Mouse (Mus musculus) embryonic facial prominence, embryonic 11.5 days (tissue): ENCODE data around the gene Nup210. TPM values are rescaled to one million over a fixed set of nuclear protein-coding genes. Genes with fewer than 3 reads are reported as not detected.

ENCODE experiments used
- ATAC-seq: fragments of 200-750 bp; cut with Nextera tagmentation; replicated peaks from 2 replicates; pipeline ENCODE4 v1.8.0; 2017; ENCODE audit warnings: low read depth; ENCODE audit not compliant: insufficient number of reproducible peaks, low FRiP score, low TSS enrichment
- DNase-seq: peaks from one replicate; pipeline ENCODE4 v3.0.0-alpha.2; 2015; ENCODE audit warnings: low spot score
- H3K27ac ChIP-seq: fragments of 300-500 bp; sonication (generic); replicated peaks from 2 replicates; pipeline ENCODE4 v1.5.1; 2014; ENCODE audit warnings: mild to moderate bottlenecking, low read depth, low read length, control low read depth
- H3K27me3 ChIP-seq: fragments of 300-500 bp; sonication (generic); 2 replicates; pipeline ENCODE4 v1.6.1; 2014; ENCODE audit warnings: mild to moderate bottlenecking, low read length, moderate library complexity, mixed read lengths; ENCODE audit not compliant: control insufficient read depth, insufficient read depth
- H3K36me3 ChIP-seq: fragments of 300-500 bp; sonication (generic); replicated peaks from 2 replicates; pipeline ENCODE4 v1.6.1; 2014; ENCODE audit warnings: low read depth, mild to moderate bottlenecking, low read length, moderate library complexity, mixed read lengths; ENCODE audit not compliant: control insufficient read depth, insufficient read depth
- H3K4me1 ChIP-seq: fragments of 300-500 bp; sonication (generic); 2 replicates; pipeline ENCODE4 v1.6.1; 2014; ENCODE audit warnings: low read length, mixed read lengths; ENCODE audit not compliant: control insufficient read depth, insufficient read depth
- H3K4me2 ChIP-seq: fragments of 300-500 bp; sonication (generic); 2 replicates; pipeline ENCODE4 v1.6.1; 2014; ENCODE audit warnings: low read depth, mild to moderate bottlenecking, control low read depth, low read length, moderate library complexity
- H3K4me3 ChIP-seq: fragments of 300-500 bp; sonication (generic); 2 replicates; pipeline ENCODE4 v1.5.1; 2014; ENCODE audit warnings: low read depth, low read length, control low read depth
- H3K9ac ChIP-seq: fragments of 300-500 bp; sonication (generic); replicated peaks from 2 replicates; pipeline ENCODE4 v1.6.1; 2014; ENCODE audit warnings: mild to moderate bottlenecking, control low read depth, low read length
- H3K9me3 ChIP-seq: fragments of 300-500 bp; sonication (generic); replicated peaks from 2 replicates; pipeline ENCODE4 v1.6.1; 2016; ENCODE audit warnings: mild to moderate bottlenecking, low read length, inconsistent platforms, mixed read lengths; ENCODE audit not compliant: control insufficient read depth
- whole genome bisulfite sequencing: fragments of 180-500 bp; shearing (Covaris S2); extraction: QIAGEN DNeasy Blood & Tissue Kit; methylation state at CpG from one replicate; pipeline ENCODE4 v1.1.7; 2014; 5-methylcytosine and 5-hydroxymethylcytosine counted together
- polyA plus RNA-seq: library from polyadenylated mRNA; unstranded; fragments of >200 nt; fragmentation: Nextera tagmentation; extraction: Ambion mirVana; gene quantifications from 2 replicates; pipeline ENCODE4 v1.2.1, GENCODE M21; 2014

Gene Nup210
- polyA plus RNA-seq, 1 experiment from 2014 or later: 8.9 TPM

- Histone ChIP-seq H3K27me3 (no peaks in the 10 kb centered on the region), H3K4me3 (no peak overlapping the region), H3K9ac (no peak overlapping the region), H3K4me1 (peaks cover 4% of the 10 kb centered on the region), H3K36me3 (no peaks in the 10 kb centered on the region), H3K27ac (no peak overlapping the region), H3K4me2 (no peak overlapping the region), H3K9me3 (no peaks in the 10 kb centered on the region)
- no peak for DNase-seq
- WGBS: 43% methylated on average over 3 of the region's 3 CpGs
- ATAC-seq: no peak
These were observed 43.8 kb upstream of the Nup210 start for GRCm38 (mm10) chr6:91160399-91160798.

- 0 out of 2 replicates have a peak overlapping the region, but pooled peaks have one; percentile 11 for H3K9ac ChIP-seq
- H3K27ac ChIP-seq: no peak overlapping the region
- DNase-seq (no peak), ATAC-seq (no peak)
- H3K36me3 ChIP-seq: no peaks in the 10 kb centered on the region
- H3K4me2 ChIP-seq: no peak overlapping the region
- H3K4me1 ChIP-seq: peaks cover 4% of the 10 kb centered on the region
- H3K9me3 ChIP-seq: no peaks in the 10 kb centered on the region
- H3K4me3 ChIP-seq: no peak overlapping the region
- WGBS: 78% methylated on average over 9 of the region's 9 CpGs
- no peaks in the 10 kb centered on the region for H3K27me3 ChIP-seq
These were observed 42.4 kb upstream of the Nup210 start for GRCm38 (mm10) chr6:91159047-91159446.

GRCm38 (mm10) chr6:91157237-91157570 is 40.6 kb upstream of the Nup210 start:
- Histone ChIP-seq H3K27me3 (no peaks in the 10 kb centered on the region), H3K9ac (peak overlapping the region; percentile 70), H3K27ac (peak overlapping the region; percentile 72; the same call in 1 of the 2 replicates), H3K4me3 (peak overlapping the region; percentile 62), H3K4me2 (peak overlapping the region; percentile 75), H3K4me1 (peaks cover 6% of the 10 kb centered on the region), H3K9me3 (no peaks in the 10 kb centered on the region), H3K36me3 (no peaks in the 10 kb centered on the region)
- DNase-seq (no peak), ATAC-seq (no peak)
- WGBS: 26% methylated on average over 6 of the region's 6 CpGs

- H3K9ac ChIP-seq: peak within 1 kb of the TSS; percentile 70
- no peaks in the 10 kb centered on the region for H3K9me3 ChIP-seq
- DNase-seq (peak; percentile 94), ATAC-seq (peak; percentile 95)
- H3K4me1 ChIP-seq: peaks cover 6% of the 10 kb centered on the region
- peak within 1 kb of the TSS; percentile 75 for H3K4me2 ChIP-seq
- 1% methylated on average over 39 of the region's 42 CpGs for WGBS
- H3K36me3 ChIP-seq: no peaks in the 10 kb centered on the region
- no peaks in the 10 kb centered on the region for H3K27me3 ChIP-seq
- peak within 1 kb of the TSS; percentile 62 for H3K4me3 ChIP-seq
- peak within 1 kb of the TSS; percentile 72; the same call in 1 of the 2 replicates for H3K27ac ChIP-seq
These were observed 40.1 kb upstream of the Nup210 start, which contains the start of gene Hdac11 for GRCm38 (mm10) chr6:91156554-91157236. Gene Hdac11 (plus strand): TSS chr6:91156665.

GRCm38 (mm10) chr6:91156062-91156461 is 39.4 kb upstream of the Nup210 start:
- no peaks in the 10 kb centered on the region for H3K36me3 ChIP-seq
- ATAC-seq: no peak

GRCm38 (mm10) chr6:91155286-91155685 is 38.7 kb upstream of the Nup210 start:
- no peaks in the 10 kb centered on the region for H3K36me3 ChIP-seq
- DNase-seq: no peak
- WGBS: 81% methylated on average over 3 of the region's 3 CpGs
- no peak overlapping the region for H3K4me3 ChIP-seq
- no peak for ATAC-seq
- H3K4me2 ChIP-seq: no peak overlapping the region
- no peak overlapping the region for H3K27ac ChIP-seq
- H3K4me1 ChIP-seq: peaks cover 6% of the 10 kb centered on the region
- H3K27me3 ChIP-seq: no peaks in the 10 kb centered on the region
- no peaks in the 10 kb centered on the region for H3K9me3 ChIP-seq
- no peak overlapping the region for H3K9ac ChIP-seq

More at GRCm38 (mm10) chr6:91156062-91156461, 39.4 kb upstream of the Nup210 start:
- Histone ChIP-seq H3K9ac (no peak overlapping the region), H3K9me3 (no peaks in the 10 kb centered on the region), H3K27ac (no peak overlapping the region), H3K4me2 (peak overlapping the region; percentile 75), H3K4me3 (no peak overlapping the region), H3K27me3 (no peaks in the 10 kb centered on the region), H3K4me1 (peaks cover 6% of the 10 kb centered on the region)
- DNase-seq: no peak
- WGBS: 15% methylated on average over 4 of the region's 4 CpGs

- no peak overlapping the region for H3K27ac ChIP-seq
- H3K27me3 ChIP-seq: no peaks in the 10 kb centered on the region
- H3K4me2 ChIP-seq: no peak overlapping the region
- ATAC-seq (no peak), DNase-seq (no peak)
- H3K36me3 ChIP-seq: no peaks in the 10 kb centered on the region
- H3K9me3 ChIP-seq: no peaks in the 10 kb centered on the region
- peaks cover 6% of the 10 kb centered on the region; the same call in 1 of the 2 replicates for H3K4me1 ChIP-seq
- H3K4me3 ChIP-seq: no peak overlapping the region
- WGBS: 52% methylated on average over 4 of the region's 4 CpGs
- no peak overlapping the region for H3K9ac ChIP-seq
These were observed 38.1 kb upstream of the Nup210 start for GRCm38 (mm10) chr6:91154685-91155084.

- peaks cover 6% of the 10 kb centered on the region; the same call in 1 of the 2 replicates for H3K4me1 ChIP-seq
- no peak overlapping the region for H3K9ac ChIP-seq
- H3K27ac ChIP-seq: no peak overlapping the region
- H3K4me2 ChIP-seq: peak overlapping the region; percentile 17; the same call in 1 of the 2 replicates
- DNase-seq: peak; percentile 81
- ATAC-seq: peak; percentile 69
- 2% methylated on average over 10 of the region's 10 CpGs for WGBS
- H3K9me3 ChIP-seq: no peaks in the 10 kb centered on the region
- no peaks in the 10 kb centered on the region for H3K27me3 ChIP-seq
- H3K36me3 ChIP-seq: no peaks in the 10 kb centered on the region
- peak overlapping the region; percentile 12; the same call in 1 of the 2 replicates for H3K4me3 ChIP-seq
These were observed 37.0 kb upstream of the Nup210 start for GRCm38 (mm10) chr6:91153549-91154064.
